Comparison of ENCODE assay signal across 15 mouse cellular contexts in the genomic region with DNA sequence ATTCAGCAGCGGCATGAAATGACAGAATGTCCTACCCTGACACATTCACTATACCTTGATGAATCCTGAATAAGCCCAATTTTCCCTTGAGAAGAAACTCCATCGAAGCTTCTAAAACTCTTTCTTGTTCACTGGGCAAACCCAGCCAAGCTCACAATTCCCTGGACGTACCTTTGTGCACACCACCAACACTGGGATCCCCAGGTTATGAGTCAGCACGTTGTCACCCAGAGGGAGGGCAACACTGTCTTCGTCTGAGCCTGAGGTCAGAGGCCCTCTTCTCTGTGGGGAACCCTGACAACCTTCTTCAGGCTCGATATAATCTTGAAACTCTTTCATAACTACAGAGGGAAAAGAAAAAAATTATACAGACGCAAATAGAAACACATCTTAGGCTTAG.
"Had no signal": no experiment of that assay in that cellular context is flagged by ENCODE, and none has a peak within 500 bp of the region (broad histone marks: within the 10 kb centered on the region; RNA-seq: fewer than 3 reads in every experiment).

No protein-coding gene starts in this region.

- H3K9me3 ChIP-seq: neural tube, embryonic 15.5 days; stomach, embryonic 15.5 days had no signal

- H3K27me3 ChIP-seq: neural tube, embryonic 15.5 days; stomach, embryonic 15.5 days had no signal

- H3K4me3 ChIP-seq: neural tube, embryonic 15.5 days; stomach, embryonic 15.5 days had no signal

- DNase-seq: retina, postnatal 1 day; right cerebral cortex, adult 18-20 months; right cerebral cortex, postnatal 14 days; right cerebral cortex, postnatal 25 days; right cerebral cortex, postnatal 4 days; spleen, adult 18-20 months; thymus, adult 18-20 months; thymus, adult 2 months; thymus, postnatal 14 days; thymus, postnatal 25 days; thymus, postnatal 36 days; thymus, postnatal 4 days had no signal

- H3K27ac ChIP-seq: neural tube, embryonic 15.5 days; stomach, embryonic 15.5 days; stomach, postnatal 0 days had no signal
